Mouse (Mus musculus) frontal cortex, adult 2 months (tissue): Measurements from ENCODE around the gene Katnal1. TPM values are rescaled to one million over a fixed set of nuclear protein-coding genes. Genes with fewer than 3 reads are reported as not detected.

Experiments used
- DNase-seq, 2 experiments: peaks; one replicate each; pipeline ENCODE4 v3.0.0; 2022; ENCODE audit warnings: low spot score in 1 of 2; ENCODE audit errors: extremely low spot score in 1 of 2
- polyA plus RNA-seq: library from polyadenylated mRNA; depleted of rRNA; stranded (reverse); fragments of >200 nt; gene quantifications from 2 replicates; pipeline ENCODE4 v1.2.3, GENCODE M21; 2012; rRNA removed

Katnal1 gene
- 38.1 and 38.2 TPM in 2 replicates for polyA plus RNA-seq

- no peak for DNase-seq
Measured at GRCm38 (mm10) chr5:148929116-148929449, at the start of gene Katnal1. Gene Katnal1, minus strand, starts transcription at chr5:148929320.

GRCm38 (mm10) chr5:148978458-148979165, 49.5 kb upstream of the Katnal1 start:
- no peak for DNase-seq

- no peak for DNase-seq
Measured at GRCm38 (mm10) chr5:148977698-148978457, 48.8 kb upstream of the Katnal1 start.

GRCm38 (mm10) chr5:148976876-148977275, 47.8 kb upstream of the Katnal1 start:
- no peak for DNase-seq

DNA sequence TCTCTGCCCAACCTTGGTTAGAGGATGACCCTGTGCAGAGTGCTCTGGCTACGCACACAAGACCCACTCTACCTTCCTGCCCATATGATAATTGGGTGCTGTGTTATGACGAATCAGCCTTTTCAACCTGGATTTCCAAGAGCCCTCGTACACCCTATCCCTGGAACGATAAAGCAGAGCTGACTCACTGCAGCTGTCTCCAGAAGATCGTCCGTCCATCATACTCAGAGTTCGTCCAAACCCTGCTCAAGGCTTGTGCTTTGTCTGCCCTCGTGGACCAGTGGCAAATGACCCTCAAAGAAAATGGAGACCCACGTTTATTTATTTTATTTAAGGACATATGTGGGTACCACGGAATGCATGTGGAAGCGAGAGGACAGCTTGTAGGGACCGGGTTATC, 45.9 kb upstream of the Katnal1 start:
- no peak for DNase-seq

DNA sequence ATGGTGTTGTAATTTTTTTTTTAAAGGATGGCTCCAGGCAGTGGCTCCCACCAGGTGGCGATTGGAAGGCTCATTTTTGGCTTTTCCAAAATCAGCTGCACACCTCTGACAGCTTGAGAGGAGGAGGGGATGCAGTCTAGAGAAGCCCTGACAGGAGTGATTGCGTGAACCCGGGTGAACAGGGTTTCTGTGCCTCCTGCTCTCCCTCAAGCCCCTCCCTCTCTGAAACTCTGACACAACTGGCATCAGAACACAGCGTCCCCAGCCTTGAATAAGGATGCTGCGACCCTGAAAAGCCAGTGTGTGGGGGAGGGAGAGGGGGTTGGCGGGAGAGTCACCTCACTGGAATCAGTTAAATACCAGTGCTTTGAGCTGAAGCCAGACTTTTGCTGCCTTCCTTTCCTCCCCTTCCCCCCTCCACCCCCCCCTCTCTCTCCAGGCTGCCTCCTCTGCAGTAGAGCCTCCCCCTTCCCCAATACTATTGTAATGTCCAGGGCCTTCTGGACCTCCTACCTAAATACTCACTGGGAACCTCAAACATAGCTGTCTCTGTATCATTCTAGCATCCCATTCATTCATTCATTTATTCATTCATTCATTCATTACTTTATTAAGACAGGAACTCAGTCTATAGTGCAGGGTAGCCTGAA, 44.0 kb upstream of the Katnal1 start:
- peak in 1 of 2 experiments; percentile 22 for DNase-seq

GRCm38 (mm10) chr5:148972167-148972566, 43.0 kb upstream of the Katnal1 start:
- no peak for DNase-seq

DNA sequence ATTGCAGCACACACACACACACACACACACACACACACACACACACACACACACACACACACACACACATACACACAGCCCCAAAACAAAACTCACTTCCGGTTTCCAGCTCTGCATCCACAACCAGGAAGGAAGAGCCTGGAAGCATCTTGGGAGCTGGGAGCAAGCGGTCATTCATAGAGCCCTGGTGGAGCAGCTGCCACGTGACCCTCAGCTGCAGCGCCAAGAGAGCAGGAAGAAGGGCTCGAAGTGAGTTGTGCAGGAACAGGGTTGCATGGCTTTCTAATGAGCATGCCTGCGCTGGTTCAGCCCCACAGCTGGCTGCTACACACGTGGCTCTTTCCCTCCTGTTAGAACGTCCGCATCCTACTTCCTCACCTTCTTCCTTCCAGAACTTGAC, 40.5 kb upstream of the Katnal1 start:
- DNase-seq: no peak

DNA sequence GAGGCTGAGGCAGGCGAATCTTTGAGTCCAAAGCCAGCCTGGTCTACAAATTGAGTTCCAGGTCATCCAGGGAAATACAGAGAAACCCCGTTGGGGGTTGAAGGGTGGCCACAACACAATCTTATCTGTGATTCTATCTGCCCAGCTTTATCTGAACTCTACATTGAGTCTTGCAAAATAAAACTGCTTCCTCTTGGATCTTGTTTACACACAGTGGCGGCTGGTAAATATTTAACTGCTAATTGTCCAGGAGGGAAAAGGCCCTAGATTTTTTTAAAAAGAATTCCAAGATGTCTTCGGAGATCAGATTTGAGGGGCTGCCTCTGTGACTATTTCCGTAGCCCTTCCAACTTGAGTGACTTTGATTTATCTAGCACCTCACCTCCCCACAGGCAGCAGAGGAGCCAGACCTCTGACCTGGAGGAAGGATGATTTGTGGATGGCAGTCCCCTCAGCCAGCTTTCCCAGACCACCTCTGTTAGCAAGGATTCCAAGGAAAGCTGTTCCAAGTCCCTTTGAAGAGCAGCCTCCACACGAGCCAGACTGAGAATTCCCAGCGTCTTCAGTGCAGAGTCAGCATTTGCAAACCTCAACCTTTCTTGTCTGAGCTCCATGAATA, 39.9 kb upstream of the Katnal1 start:
- no peak for DNase-seq

- no peak for DNase-seq
Measured at GRCm38 (mm10) chr5:148968179-148968578, 39.1 kb upstream of the Katnal1 start.

DNA sequence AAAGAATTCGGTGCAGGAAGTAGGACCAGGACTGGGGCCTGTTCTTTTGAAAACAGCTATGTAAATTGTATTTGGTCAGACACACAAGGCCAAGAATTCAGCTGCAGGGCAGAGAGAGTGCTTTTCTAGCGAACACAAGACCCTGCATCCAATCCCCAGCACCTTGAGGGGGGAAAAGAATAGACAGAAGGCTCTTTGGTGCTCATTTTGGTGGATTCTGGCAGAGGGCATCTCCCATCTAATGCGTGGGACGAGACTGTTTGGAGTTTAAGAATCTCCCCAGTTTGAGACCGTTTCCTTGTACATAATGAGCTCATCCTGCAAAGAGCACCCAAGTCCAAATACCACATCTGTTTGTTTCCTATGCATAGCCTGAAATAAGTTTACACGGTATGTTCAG, 37.3 kb upstream of the Katnal1 start:
- peak in 1 of 2 experiments; percentile 18 for DNase-seq

- DNase-seq: peak; percentile 86 to 87
Measured at GRCm38 (mm10) chr5:148965691-148966333, 36.7 kb upstream of the Katnal1 start.

GRCm38 (mm10) chr5:148965089-148965591, 36.0 kb upstream of the Katnal1 start:
- peak; percentile 39 to 77 for DNase-seq

- no peak for DNase-seq
Measured at GRCm38 (mm10) chr5:148964251-148964650, 35.1 kb upstream of the Katnal1 start.

- no peak for DNase-seq
Measured at GRCm38 (mm10) chr5:148960211-148960610, 31.1 kb upstream of the Katnal1 start.

DNA sequence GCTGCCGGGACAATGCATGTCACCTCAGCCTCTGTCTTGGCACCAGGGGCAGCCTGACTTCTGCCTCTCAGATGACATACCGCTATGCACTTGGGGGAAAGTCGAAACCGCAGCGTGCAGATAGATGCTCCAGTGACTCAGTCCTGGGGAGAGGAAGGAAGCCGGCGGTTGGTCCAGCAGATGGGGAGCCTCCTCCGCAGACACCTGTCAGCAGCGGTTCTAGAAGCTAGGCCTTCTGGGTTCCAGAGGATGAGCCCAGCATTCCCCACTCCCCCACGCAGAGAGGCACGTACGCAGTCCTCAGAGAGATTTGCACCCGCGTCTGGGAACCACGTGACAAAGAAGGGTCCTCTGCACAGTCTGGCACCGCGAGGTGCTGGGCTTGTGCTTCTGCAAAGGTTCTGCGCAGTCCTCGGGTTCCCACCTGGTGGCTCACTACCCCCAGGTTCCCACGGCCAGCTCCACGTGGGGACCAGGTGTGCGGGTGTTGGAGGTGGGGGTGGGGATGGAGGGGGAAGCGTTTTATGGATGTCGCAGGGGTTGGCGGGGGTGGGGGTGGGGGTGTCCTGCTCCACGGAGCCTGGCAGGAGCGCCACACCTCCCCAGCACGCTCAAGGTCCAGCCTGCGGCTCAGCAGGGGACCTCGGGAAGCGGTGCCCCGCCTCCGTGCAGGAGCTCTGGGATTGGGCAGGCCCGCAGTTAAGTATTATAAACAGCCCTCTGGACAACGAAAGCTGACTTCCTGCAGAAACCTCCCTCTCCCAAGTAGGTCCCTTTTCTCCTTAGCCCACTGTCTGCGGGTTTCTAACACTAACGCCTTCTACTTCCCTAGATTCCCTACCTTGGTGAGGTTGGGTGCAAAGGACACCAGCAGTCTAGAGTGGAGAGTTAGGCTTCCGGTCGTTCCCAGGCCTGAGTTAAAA, 30.2 kb upstream of the Katnal1 start:
- peak; percentile 82 to 90 for DNase-seq

DNA sequence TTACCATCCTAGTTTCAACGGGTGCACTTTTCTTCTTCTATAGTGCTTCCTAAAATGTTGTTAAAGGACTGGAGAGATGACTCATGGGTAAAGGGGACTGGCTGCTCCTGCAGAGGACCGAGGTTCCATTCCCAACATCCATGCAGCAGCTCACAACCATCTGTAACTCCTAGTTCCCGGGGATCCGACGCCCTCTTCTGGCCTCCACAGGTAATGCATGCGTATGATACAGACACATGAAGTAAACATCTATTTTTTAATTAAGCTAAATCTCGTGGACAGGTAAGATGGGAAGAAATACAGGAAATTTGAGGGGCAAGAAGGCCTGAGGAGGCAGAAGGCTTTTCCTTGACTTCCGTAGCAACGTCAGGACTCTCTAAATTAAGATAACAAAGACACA, 29.2 kb upstream of the Katnal1 start:
- peak in 1 of 2 experiments; percentile 40 for DNase-seq

DNA sequence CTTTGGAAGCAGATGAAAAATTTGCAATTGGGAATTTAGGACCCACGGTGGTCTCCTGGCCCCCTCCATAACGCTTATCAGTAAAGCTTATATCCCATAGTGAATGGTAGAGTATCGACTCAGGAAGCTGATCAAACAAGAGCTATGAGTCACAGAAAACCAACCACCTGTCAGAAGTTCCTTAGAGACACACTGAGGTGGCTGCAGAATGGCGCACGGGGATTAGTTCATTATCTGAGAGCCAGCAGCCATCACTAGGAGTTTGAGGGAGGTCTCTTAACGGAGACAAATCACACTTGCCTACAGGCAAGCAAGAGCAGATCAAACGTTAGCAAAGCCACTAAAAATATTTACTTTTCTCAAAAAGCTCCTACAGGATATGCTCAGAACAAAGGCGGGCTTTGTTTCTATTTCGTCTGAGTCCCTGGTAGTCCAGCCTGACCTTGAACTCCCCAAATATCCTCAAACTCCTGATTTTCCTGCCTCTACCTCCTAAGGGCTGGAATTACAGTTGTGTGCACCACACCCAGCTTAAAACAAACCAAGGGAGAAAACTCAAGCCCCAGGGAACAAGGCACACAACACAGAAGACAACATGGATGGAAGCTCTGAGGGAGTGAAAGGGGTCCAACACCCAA, 27.9 kb upstream of the Katnal1 start:
- no peak for DNase-seq

DNA sequence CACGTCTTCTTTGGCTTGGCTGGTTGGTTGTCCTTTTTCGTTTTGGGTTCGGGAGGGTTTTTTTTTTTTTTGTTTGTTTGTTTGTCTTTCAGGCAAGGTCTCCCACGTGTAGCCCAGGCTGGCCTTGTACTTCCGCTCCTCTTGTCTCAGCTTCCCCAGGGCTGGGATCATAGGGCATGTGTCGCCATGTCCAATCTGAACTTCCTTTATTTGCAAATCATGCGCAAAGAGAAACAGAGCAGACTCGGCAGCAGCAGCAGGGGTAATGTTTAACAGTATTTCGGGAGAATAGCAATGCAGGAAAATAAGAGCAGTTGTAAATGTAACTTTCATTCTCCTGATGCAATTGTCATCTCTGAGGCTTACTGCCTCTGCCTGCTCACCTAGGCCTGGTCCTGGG, 27.0 kb upstream of the Katnal1 start:
- DNase-seq: no peak
